Mouse (Mus musculus): ENCODE measurements around the gene Pitpnc1. TPM values are rescaled to one million over a fixed set of nuclear protein-coding genes. Genes with fewer than 3 reads are reported as not detected.

Pitpnc1 gene
- polyA plus RNA-seq, 1 experiment from 2014 or later, result 19.6 TPM

DNA sequence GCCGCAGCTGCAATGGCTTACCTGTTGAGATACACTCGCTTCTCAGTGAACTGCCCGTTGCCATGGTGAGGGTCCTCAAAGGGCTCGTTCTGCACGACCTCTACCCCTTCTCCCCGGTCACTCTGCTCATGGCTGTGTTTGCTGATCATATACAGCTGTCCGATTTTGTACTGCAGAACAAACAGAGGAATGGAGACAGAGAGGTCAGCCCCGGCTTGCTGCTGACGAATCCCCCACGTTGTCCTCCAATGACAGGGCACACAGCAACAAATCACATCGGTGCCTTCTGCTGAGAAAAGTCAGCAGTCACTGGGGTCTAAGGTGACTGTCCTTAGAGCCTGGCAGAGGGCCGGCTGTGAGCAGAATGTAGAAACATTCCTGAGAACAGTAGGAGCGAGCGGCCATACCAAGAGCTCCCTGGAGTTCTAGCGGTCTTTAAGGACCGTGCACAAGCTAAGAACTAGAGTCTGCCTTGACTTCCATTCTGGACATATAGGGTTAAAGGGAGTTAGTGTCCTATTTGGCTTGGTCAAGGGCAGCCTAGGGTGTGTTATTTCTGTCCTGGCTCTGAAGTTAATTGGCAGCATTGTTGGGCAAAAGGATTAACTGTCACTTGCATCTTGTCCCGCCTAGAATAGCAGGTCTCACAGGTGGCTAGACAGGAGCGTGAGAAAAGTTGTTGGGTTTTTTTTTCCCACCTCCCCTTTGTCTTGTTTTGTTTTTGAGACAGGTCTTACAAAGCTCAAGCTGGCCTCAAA lies 132.9 kb downstream of the Pitpnc1 start:
- peaks cover 41% of the 10 kb centered on the region for H3K4me1 ChIP-seq (replicated peaks; ENCODE audit: insufficient read depth, low read length)
- H3K36me3 ChIP-seq (ENCODE audit: insufficient read depth, low read length), result no peaks in the 10 kb centered on the region
- H3K4me2 ChIP-seq (ENCODE audit: low read length), result 0 out of 2 replicates have a peak overlapping the region, but pooled peaks have one; percentile 8
- DNase-seq (ENCODE audit: low spot score), result peak; percentile 65
- no peak overlapping the region for H3K27ac ChIP-seq
- no peaks in the 10 kb centered on the region for H3K27me3 ChIP-seq (ENCODE audit: insufficient read depth, low read length)
- no peak for TF ChIP-seq CTCF (IDR thresholded peaks at IDR 0.05; ENCODE audit: low read depth)
- no peak for ATAC-seq (replicated peaks; ENCODE audit: low FRiP score, low read depth)
- no peaks in the 10 kb centered on the region for H3K9me3 ChIP-seq (replicated peaks; ENCODE audit: low read length)
- H3K9ac ChIP-seq (ENCODE audit: low read depth, low read length), result no peak overlapping the region
- WGBS, result 26% methylated on average over 18 of the region's 18 CpGs
- H3K4me3 ChIP-seq (replicated peaks; ENCODE audit: low read depth, low read length), result no peak overlapping the region

- no peak overlapping the region for H3K9ac ChIP-seq (ENCODE audit: low read depth, low read length)
- no peaks in the 10 kb centered on the region for H3K9me3 ChIP-seq (replicated peaks; ENCODE audit: low read length)
- peaks cover 31% of the 10 kb centered on the region for H3K4me1 ChIP-seq (replicated peaks; ENCODE audit: insufficient read depth, low read length)
- no peak for ATAC-seq (replicated peaks; ENCODE audit: low FRiP score, low read depth)
- 52% methylated on average over 11 of the region's 11 CpGs for WGBS
- H3K4me2 ChIP-seq (ENCODE audit: low read length), result peak overlapping the region; percentile 30
- peak; percentile 48 for DNase-seq (ENCODE audit: low spot score)
- H3K27ac ChIP-seq, result peak overlapping the region; percentile 64
- H3K36me3 ChIP-seq (ENCODE audit: insufficient read depth, low read length), result no peaks in the 10 kb centered on the region
- no peak for TF ChIP-seq CTCF (IDR thresholded peaks at IDR 0.05; ENCODE audit: low read depth)
- H3K27me3 ChIP-seq (ENCODE audit: insufficient read depth, low read length), result no peaks in the 10 kb centered on the region
- H3K4me3 ChIP-seq (replicated peaks; ENCODE audit: low read depth, low read length), result no peak overlapping the region
Measured at GRCm38 (mm10) chr11:107335756-107336155, 134.7 kb downstream of the Pitpnc1 start.

DNA sequence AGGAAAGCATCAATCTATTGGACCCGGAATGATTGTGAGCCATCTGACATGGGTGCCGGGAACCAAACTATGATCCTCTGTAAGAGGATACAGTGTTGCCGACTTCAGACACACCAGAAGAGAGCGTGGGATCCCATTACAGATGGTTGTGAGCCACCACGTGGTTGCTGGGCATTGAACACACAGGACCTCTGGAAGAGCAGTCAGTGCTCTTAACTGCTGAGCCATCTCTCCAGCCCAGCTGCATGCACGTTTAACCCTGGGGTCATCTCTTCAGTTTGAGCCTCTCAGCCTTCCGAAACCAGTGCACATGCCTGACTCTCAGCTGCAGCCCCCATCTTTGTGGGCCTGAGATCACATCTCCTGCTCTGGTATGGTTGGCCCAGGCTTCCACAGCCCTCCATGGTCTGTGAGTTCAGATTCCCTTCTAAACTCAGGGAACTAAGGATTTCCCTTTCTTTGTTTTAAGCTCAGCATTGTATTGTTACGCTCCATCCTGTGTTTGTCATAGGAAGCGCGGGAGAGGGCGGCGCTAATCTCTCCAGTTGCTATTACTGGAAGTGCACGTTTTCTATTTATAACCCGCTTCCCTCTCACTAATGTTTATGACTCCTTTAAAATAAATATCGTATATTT lies 135.5 kb downstream of the Pitpnc1 start:
- DNase-seq (ENCODE audit: low spot score), result peak; percentile 86
- no peak for TF ChIP-seq CTCF (IDR thresholded peaks at IDR 0.05; ENCODE audit: low read depth)
- no peak overlapping the region for H3K9ac ChIP-seq (ENCODE audit: low read depth, low read length)
- H3K36me3 ChIP-seq (ENCODE audit: insufficient read depth, low read length), result no peaks in the 10 kb centered on the region
- no peaks in the 10 kb centered on the region for H3K27me3 ChIP-seq (ENCODE audit: insufficient read depth, low read length)
- no peaks in the 10 kb centered on the region for H3K9me3 ChIP-seq (replicated peaks; ENCODE audit: low read length)
- peak overlapping the region; percentile 30 for H3K4me2 ChIP-seq (ENCODE audit: low read length)
- H3K4me3 ChIP-seq (replicated peaks; ENCODE audit: low read depth, low read length), result no peak overlapping the region
- peaks cover 28% of the 10 kb centered on the region for H3K4me1 ChIP-seq (replicated peaks; ENCODE audit: insufficient read depth, low read length)
- no peak; the same call in 1 of the 2 replicates for ATAC-seq (replicated peaks; ENCODE audit: low FRiP score, low read depth)
- H3K27ac ChIP-seq, result peak overlapping the region; percentile 64
- 52% methylated on average over 15 of the region's 15 CpGs for WGBS

DNA sequence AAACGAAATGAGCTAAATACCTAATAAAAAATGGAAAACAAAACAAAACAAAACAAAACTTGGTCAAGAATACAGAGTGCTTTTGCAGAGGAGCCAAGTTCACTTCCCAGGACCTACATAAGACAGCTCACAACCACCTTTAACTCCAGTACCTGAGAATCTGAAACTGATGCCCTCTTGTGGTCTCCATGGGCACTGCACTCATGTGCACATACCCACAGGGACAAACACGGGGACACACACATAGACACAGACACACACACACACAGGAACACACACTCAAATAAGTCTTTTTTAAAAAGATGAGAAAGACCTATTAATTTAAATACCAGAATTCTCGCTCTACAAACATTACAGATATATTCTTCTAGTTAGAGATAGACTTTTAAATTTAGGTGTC lies 137.6 kb downstream of the Pitpnc1 start:
- no peak for ATAC-seq (replicated peaks; ENCODE audit: low FRiP score, low read depth)
- no peaks in the 10 kb centered on the region for H3K27me3 ChIP-seq (ENCODE audit: insufficient read depth, low read length)
- no peaks in the 10 kb centered on the region for H3K9me3 ChIP-seq (replicated peaks; ENCODE audit: low read length)
- TF ChIP-seq CTCF (IDR thresholded peaks at IDR 0.05; ENCODE audit: low read depth), result peak; percentile 50; the same call in 1 of the 2 replicates
- peaks cover 14% of the 10 kb centered on the region for H3K4me1 ChIP-seq (replicated peaks; ENCODE audit: insufficient read depth, low read length)
- H3K4me3 ChIP-seq (replicated peaks; ENCODE audit: low read depth, low read length), result no peak overlapping the region
- H3K4me2 ChIP-seq (ENCODE audit: low read length), result no peak overlapping the region
- no peak for DNase-seq (ENCODE audit: low spot score)
- WGBS, result 95% methylated on average over 3 of the region's 3 CpGs
- H3K36me3 ChIP-seq (ENCODE audit: insufficient read depth, low read length), result no peaks in the 10 kb centered on the region
- H3K9ac ChIP-seq (ENCODE audit: low read depth, low read length), result no peak overlapping the region
- H3K27ac ChIP-seq, result no peak overlapping the region

- Histone ChIP-seq H3K9ac (ENCODE audit: low read depth, low read length) (no peak overlapping the region), H3K27me3 (ENCODE audit: insufficient read depth, low read length) (no peaks in the 10 kb centered on the region), H3K27ac (no peak overlapping the region), H3K9me3 (replicated peaks; ENCODE audit: low read length) (no peaks in the 10 kb centered on the region), H3K4me2 (ENCODE audit: low read length) (no peak overlapping the region), H3K4me1 (replicated peaks; ENCODE audit: insufficient read depth, low read length) (peaks cover 11% of the 10 kb centered on the region), H3K36me3 (ENCODE audit: insufficient read depth, low read length) (no peaks in the 10 kb centered on the region), H3K4me3 (replicated peaks; ENCODE audit: low read depth, low read length) (no peak overlapping the region)
- WGBS, result 94% methylated on average over 13 of the region's 13 CpGs
- no peak for ATAC-seq (replicated peaks; ENCODE audit: low FRiP score, low read depth)
- no peak for TF ChIP-seq CTCF (IDR thresholded peaks at IDR 0.05; ENCODE audit: low read depth)
- no peak for DNase-seq (ENCODE audit: low spot score)
Measured at GRCm38 (mm10) chr11:107332332-107332731, 138.2 kb downstream of the Pitpnc1 start.

GRCm38 (mm10) chr11:107331425-107331824 lies 139.1 kb downstream of the Pitpnc1 start:
- DNase-seq (ENCODE audit: low spot score) (no peak), ATAC-seq (replicated peaks; ENCODE audit: low FRiP score, low read depth) (no peak)
- Histone ChIP-seq H3K4me3 (replicated peaks; ENCODE audit: low read depth, low read length) (no peak overlapping the region), H3K36me3 (ENCODE audit: insufficient read depth, low read length) (no peaks in the 10 kb centered on the region), H3K9me3 (replicated peaks; ENCODE audit: low read length) (no peaks in the 10 kb centered on the region), H3K27ac (no peak overlapping the region), H3K4me1 (replicated peaks; ENCODE audit: insufficient read depth, low read length) (0 out of 2 replicates have a peak, but pooled peaks cover 4% of the 10 kb centered on the region), H3K4me2 (ENCODE audit: low read length) (no peak overlapping the region), H3K9ac (ENCODE audit: low read depth, low read length) (no peak overlapping the region), H3K27me3 (ENCODE audit: insufficient read depth, low read length) (no peaks in the 10 kb centered on the region)
- TF ChIP-seq CTCF (IDR thresholded peaks at IDR 0.05; ENCODE audit: low read depth), result no peak
- 91% methylated on average over 2 of the region's 2 CpGs for WGBS
